Mouse (Mus musculus): ENCODE measurements at regions not wholly inside any gene's neighbourhood (a gene's known extent, or its start where the extent isn't known, plus 50 kb on each side); places are given as distances from the start of the nearest gene placed in this dataset.
A peak's percentile ranks its signal among the peaks of the same experiment; 100 is the strongest.

DNA sequence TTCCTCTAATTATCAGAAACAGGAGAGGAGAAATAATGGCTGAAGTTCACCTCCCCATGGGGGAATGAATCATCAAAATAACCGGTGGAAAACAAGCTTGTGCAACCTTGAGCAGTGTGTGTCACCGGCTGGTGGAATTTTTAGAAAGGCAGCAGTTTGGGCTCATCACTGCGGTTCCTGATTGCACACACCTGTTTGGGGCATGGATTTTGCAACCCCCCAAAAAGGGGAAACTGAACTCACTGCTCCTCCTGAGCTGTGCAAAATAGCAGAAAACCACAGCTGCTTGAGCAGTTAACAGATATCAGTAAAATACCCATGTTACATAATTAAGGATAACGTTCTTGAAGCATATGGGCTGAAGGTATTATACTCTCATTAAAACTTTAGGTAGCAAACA lies 162.3 kb upstream of the Zeb2 start:
- no peak for DNase-seq (ENCODE audit: extremely low read depth, insufficient read length, low spot score)

- no peak for DNase-seq (ENCODE audit: extremely low read depth, insufficient read length, low spot score)
Observed at GRCm38 (mm10) chr2:45277602-45278001, 160.4 kb upstream of the Zeb2 start.

DNA sequence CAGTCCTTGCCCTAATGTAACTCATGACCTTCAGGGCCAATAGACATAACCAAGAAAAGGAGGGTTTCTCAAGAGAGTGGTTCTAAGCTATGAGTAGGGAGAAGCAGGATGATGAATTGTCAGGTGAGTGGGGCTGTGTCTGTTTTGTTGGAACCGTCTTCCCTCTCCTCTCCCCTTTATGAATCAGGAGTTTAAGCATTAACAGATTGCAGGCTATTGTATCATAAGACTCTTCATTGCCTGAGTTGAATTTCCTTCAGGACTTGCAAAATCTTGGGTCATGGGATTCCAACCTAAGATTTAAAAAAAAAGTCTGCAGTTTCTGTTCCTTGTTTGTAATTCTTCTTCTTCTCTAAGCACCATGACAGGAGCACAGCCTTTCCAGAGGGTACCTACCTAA lies 159.5 kb upstream of the Zeb2 start:
- DNase-seq (ENCODE audit: extremely low read depth, insufficient read length, low spot score), result no peak

DNA sequence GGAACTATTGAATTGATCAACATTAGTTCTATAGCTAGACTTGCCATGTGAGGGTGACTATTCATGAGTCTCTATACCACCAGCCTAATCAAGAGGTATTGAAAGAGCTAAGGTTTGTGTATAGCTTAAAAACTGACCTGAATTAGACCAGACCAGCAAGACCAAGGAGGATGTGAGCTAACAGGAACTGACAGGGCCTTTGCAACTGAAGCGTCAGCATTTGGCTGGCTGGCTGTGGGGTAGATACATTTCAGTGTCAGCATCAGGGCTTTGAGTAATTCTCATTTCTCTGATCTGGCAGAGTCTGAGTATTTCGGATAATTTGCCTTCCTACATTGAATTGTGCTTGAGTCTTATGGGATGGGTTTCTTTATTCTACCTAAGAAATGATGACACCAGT lies 152.8 kb upstream of the Zeb2 start:
- no peak for DNase-seq (ENCODE audit: extremely low read depth, insufficient read length, low spot score)

DNA sequence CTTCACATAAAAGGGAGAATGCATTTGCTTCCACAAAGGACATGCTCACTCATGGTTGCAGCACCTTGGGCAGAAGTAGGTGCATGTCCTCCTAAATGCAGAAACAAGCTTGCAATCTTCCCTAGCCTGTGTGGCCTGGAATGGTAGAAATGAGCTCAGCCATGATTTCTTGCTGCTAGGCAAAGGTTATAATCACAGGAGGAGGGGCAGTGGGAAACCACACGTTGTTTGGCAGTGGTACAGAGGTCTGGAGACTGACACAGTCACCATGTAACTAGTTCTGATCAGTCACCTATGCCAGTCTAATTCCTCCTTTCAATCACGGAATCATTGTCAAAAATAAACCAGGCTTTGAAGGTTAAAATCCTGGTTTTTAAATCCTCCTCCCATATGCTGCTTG lies 148.6 kb upstream of the Zeb2 start:
- DNase-seq (ENCODE audit: extremely low read depth, insufficient read length, low spot score), result no peak

GRCm38 (mm10) chr2:45261949-45262348 lies 144.8 kb upstream of the Zeb2 start:
- no peak for DNase-seq (ENCODE audit: extremely low read depth, insufficient read length, low spot score)

- no peak for DNase-seq (ENCODE audit: extremely low read depth, insufficient read length, low spot score)
Observed at GRCm38 (mm10) chr2:45258897-45259296, 141.7 kb upstream of the Zeb2 start.

- DNase-seq (ENCODE audit: extremely low read depth, insufficient read length, low spot score), result no peak
Observed at GRCm38 (mm10) chr2:45256373-45256772, 139.2 kb upstream of the Zeb2 start.

DNA sequence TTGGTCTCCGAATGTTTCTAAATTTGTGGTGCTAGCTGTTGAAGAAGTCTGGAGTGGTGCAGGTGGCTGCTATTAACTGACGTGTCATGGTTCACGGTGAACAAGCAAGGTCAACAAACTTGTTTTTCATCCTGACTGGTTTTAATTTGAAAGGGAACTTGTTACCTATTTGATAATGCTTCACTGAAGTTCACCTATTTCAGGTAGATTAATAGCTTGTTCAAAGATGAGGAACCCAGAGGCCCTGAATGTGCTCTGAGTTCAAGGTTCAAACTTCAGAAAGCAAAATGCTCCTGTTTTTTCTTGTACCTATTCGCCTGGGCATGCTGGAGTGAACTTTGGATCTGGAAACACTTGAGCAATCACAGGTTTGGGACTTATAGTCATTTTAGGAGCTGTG lies 136.7 kb upstream of the Zeb2 start:
- no peak for DNase-seq (ENCODE audit: extremely low read depth, insufficient read length, low spot score)

- no peak for DNase-seq (ENCODE audit: extremely low read depth, insufficient read length, low spot score)
Observed at GRCm38 (mm10) chr2:45252321-45252720, 135.1 kb upstream of the Zeb2 start.

- no peak for DNase-seq (ENCODE audit: extremely low read depth, insufficient read length, low spot score)
Observed at GRCm38 (mm10) chr2:45249658-45250057, 132.5 kb upstream of the Zeb2 start.

DNA sequence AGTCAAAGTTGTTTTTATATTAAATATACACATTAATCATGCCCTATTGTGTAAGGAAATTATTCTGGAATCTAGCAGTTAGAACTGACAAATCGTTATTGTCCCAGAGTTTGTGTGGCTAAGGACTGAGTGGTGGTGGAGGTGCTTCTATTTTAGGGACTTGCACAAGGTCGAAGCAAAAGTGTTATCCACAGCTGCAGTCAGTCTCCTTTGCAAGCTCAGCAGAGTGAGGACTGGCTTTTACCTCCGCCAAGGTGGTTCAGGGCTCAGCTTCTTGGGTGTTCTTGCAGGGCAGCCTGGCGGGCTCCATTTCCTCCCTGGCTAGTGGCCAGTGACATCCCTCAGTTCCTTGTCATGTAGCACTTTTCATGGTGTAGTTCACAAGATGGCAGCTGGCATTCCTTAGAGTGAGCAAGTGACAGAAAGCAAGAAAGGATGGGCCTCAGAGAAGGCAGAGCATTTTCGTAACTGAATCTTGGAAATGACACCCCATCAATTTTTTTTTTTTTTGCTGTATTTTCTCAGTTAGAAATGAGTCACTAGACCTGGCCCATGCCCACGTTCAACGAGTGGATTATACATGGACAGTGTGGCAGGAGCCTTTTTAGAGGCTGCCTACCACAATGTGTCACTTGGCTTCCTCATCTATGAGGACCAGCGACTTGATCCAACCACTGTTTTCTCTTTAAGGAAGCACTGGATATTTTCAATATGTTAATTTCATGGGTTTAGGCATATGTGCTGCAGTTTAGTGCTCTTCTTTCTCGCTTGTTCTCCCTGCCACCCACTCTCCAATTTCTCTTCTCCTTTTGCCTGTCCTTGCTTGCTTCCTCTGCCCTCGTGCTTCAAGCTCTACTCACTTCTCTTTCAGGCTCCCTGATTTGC lies 129.1 kb upstream of the Zeb2 start:
- DNase-seq (ENCODE audit: extremely low read depth, insufficient read length, low spot score), result peak; percentile 32

DNA sequence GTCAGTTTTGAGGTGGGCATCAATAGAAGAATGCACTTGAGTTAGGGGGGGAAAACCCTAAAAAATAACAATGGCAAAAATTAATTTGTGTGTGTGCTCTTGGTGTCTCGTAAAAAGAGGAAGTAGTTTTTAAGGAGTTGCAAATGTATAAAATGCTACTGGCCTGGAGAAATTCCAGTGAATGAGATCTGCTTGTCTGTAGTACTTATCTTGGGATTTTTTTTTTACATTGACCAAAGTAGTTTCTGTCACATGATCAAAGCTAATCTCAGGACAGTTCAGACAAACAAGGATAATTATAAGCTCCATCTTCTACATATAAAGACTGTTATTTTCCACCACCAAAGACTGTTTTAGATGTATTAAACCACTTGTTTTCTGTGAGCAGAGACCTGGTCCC lies 128.3 kb upstream of the Zeb2 start:
- DNase-seq (ENCODE audit: extremely low read depth, insufficient read length, low spot score), result no peak

- no peak for DNase-seq (ENCODE audit: extremely low read depth, insufficient read length, low spot score)
Observed at GRCm38 (mm10) chr2:45244491-45244890, 127.3 kb upstream of the Zeb2 start.

- no peak for DNase-seq (ENCODE audit: extremely low read depth, insufficient read length, low spot score)
Observed at GRCm38 (mm10) chr2:45239501-45240292, 122.5 kb upstream of the Zeb2 start.

DNA sequence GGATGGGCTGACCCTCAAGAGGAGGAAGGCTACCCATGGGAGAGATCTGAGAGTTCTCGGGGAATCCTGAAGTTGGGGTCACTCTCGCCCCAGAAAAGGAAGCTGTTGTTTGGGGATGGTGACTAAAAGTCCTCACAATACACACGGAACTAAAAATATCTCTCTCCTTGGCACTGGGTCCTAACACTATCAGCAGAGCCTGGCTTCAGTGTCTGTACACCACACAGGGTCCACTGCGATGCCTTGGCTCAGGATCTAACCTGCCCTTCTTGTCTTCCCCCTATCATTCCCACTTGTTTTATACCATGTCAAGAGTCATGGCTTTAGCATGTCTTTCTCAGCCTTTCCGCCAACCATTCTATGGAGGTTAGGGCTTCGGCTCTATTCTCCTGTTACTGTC lies 121.8 kb upstream of the Zeb2 start:
- DNase-seq (ENCODE audit: extremely low read depth, insufficient read length, low spot score), result no peak

DNA sequence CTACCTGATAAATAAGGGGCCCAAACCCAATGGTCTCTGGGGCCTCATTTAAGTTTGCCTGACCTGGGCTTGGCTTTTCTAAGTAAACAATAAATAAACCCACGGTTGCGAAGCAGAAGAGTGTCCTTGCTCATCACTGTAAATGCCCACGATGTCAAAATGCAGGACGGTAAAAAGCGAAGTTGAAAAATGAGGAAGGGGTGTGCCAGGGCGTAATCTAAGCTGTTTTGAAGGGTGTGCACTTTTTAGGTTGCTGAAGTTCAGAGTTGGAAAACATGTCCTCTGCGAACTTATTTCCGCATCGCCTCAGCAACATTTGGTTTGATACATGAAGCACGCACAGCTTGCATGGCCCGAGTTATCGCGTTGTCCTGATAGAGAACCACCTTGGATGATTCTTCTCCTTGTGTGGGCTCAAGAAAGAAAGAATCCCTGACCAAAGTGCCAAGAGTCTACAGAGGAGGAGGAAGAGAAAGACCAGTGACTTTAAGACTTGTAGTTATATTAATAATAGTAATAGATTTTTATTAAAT lies 119.0 kb upstream of the Zeb2 start:
- DNase-seq (ENCODE audit: extremely low read depth, insufficient read length, low spot score), result no peak

DNA sequence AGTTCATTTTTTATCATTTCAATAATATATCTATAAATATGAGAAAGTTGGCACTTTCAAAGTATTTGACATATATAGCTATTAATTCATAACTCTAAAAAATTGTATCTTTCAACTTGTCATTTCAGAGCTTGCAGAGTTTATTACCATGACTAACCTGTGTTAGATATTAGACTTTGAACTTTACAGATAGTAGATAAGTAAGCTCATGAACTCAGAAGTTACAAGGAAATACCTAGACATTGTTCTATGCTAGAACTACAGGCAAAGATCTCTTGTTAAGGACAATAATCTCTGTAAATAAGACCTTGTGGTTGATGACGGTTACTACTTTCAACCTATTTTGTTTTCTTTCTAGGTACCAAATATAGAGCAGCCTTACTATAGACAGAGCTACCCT lies 117.0 kb upstream of the Zeb2 start:
- DNase-seq (ENCODE audit: extremely low read depth, insufficient read length, low spot score), result no peak

DNA sequence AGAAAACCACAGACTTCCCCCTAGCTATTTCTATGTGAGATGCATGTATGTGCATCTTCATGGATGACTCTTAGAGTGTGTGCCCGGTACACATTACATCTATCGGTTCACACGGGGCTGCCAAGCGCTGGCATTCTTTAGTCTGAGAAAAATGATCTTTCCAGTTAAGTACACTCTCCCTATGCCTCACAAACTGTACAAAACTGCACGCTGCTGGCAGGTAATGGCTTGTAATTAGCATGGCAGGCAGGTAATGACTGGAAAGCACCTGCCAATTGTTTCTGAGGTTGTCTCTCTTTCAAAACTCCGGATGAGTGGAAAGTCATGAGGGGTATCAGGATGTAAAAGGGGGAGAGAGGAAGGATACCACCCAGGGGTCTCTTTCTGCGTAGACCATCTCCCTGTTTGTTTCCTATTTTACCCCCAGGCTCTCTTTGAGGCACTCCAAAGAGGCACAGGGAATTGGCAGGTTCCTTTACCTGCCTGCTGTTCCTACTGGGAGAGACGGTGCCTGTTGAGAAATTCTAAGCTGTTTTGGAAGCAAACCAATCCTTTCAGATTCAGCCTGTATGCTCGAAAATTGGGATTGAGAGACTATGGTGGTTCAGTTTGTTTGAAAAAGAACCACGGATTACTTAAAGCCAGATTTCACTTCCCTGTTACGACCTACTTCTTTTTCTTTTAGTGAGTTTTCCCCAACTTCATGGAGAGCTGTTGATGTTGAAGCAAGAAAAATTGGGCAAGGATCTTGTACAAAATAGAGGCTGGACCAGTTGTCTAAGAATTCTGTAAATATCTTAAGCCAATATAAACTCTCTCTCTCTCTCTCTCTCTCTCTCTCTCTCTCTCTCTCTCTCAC lies 113.4 kb upstream of the Zeb2 start:
- no peak for DNase-seq (ENCODE audit: extremely low read depth, insufficient read length, low spot score)

- no peak for DNase-seq (ENCODE audit: extremely low read depth, insufficient read length, low spot score)
Observed at GRCm38 (mm10) chr2:45229501-45229900, 112.3 kb upstream of the Zeb2 start.

All from 3134 (cell line).